ENCODE assay signal across 10 mouse cellular contexts in genomic region chr6:129254949-129255602, GRCm38 (mm10). TPM values are rescaled to one million over a fixed set of nuclear protein-coding genes. Genes with fewer than 3 reads are reported as not detected.
DNase-seq lines count a peak whose midpoint lies in the region; ATAC-seq and TF ChIP-seq lines count a peak whose summit lies in the region.
"Had no signal": no experiment of that assay in that cellular context is flagged by ENCODE, and none has a peak within 500 bp of the region (broad histone marks: within the 10 kb centered on the region; RNA-seq: fewer than 3 reads in every experiment).

No protein-coding gene starts in this region.

- TF ChIP-seq CTCF in midbrain, postnatal 0 days (IDR thresholded peaks at IDR 0.05): peak; percentile 79

- H3K9ac ChIP-seq in hindbrain, embryonic 12.5 days: no peak overlapping the region
- no peak overlapping the region for H3K9ac ChIP-seq in midbrain, postnatal 0 days (replicated peaks; ENCODE audit: low read length, poor library complexity, severe bottlenecking)
- H3K9ac ChIP-seq: limb, embryonic 13.5 days had no signal

- ATAC-seq in hindbrain, embryonic 12.5 days (ENCODE audit: low FRiP score): peak; percentile 54; the same call in 1 of the 2 replicates
- peak; percentile 27; the same call in 1 of the 2 replicates for ATAC-seq in midbrain, postnatal 0 days (ENCODE audit: low FRiP score)

- H3K4me2 ChIP-seq in hindbrain, embryonic 12.5 days (replicated peaks): no peak overlapping the region
- no peak overlapping the region for H3K4me2 ChIP-seq in midbrain, postnatal 0 days (ENCODE audit: low read depth, low read length, poor library complexity, severe bottlenecking)
- H3K4me2 ChIP-seq: limb, embryonic 13.5 days had no signal

- no peak for DNase-seq in hindbrain, embryonic 10.5 days (ENCODE audit: low spot score)
- DNase-seq in CD8-positive naive resting alpha-beta T cell, adult 2 months (ENCODE audit: low read depth in 2 of 2, low spot score in 2 of 2): peak; percentile 32 to 52
- peak; percentile 22 for DNase-seq in c-Kit-negative CD71-positive TER-119-positive erythroid progenitor cells, embryonic 14.5 days (ENCODE audit: low read depth, low spot score)
- peak; percentile 58 for DNase-seq in hindlimb bud, embryonic 11.5 days (ENCODE audit: extremely low spot score, low read depth, low spot score)
- peak; percentile 75 for DNase-seq in midbrain, postnatal 0 days (ENCODE audit: low spot score)
- no peak for DNase-seq in cerebellum, adult 11-12 months
- no peak for DNase-seq in gastrocnemius, postnatal 4 days (ENCODE audit: low spot score in 2 of 2)

- no peak overlapping the region for H3K27ac ChIP-seq in hindbrain, embryonic 12.5 days
- no peak overlapping the region for H3K27ac ChIP-seq in hindbrain, embryonic 10.5 days
- H3K27ac ChIP-seq in midbrain, postnatal 0 days (ENCODE audit: low read depth, low read length): no peak overlapping the region
- H3K27ac ChIP-seq: limb, embryonic 13.5 days had no signal

- no peaks in the 10 kb centered on the region for H3K9me3 ChIP-seq in hindbrain, embryonic 12.5 days (replicated peaks)
- H3K9me3 ChIP-seq in hindbrain, embryonic 10.5 days: no peaks in the 10 kb centered on the region
- H3K9me3 ChIP-seq in midbrain, postnatal 0 days (ENCODE audit: low read length): no peaks in the 10 kb centered on the region
- H3K9me3 ChIP-seq: limb, embryonic 13.5 days had no signal

- no peak overlapping the region for H3K4me3 ChIP-seq in hindbrain, embryonic 12.5 days
- H3K4me3 ChIP-seq in hindbrain, embryonic 10.5 days: no peak overlapping the region
- no peak overlapping the region for H3K4me3 ChIP-seq in midbrain, postnatal 0 days (ENCODE audit: low read depth, low read length)
- H3K4me3 ChIP-seq: limb, embryonic 13.5 days had no signal

- no peaks in the 10 kb centered on the region for H3K4me1 ChIP-seq in hindbrain, embryonic 12.5 days
- H3K4me1 ChIP-seq in hindbrain, embryonic 10.5 days (replicated peaks): no peaks in the 10 kb centered on the region
- H3K4me1 ChIP-seq in midbrain, postnatal 0 days (ENCODE audit: insufficient read depth, low read length): no peaks in the 10 kb centered on the region
- H3K4me1 ChIP-seq: limb, embryonic 13.5 days had no signal

- H3K27me3 ChIP-seq in hindbrain, embryonic 12.5 days: no peaks in the 10 kb centered on the region
- H3K27me3 ChIP-seq in hindbrain, embryonic 10.5 days (ENCODE audit: insufficient read depth, poor library complexity, severe bottlenecking): no peaks in the 10 kb centered on the region
- no peaks in the 10 kb centered on the region for H3K27me3 ChIP-seq in midbrain, postnatal 0 days (ENCODE audit: insufficient read depth, low read length)
- H3K27me3 ChIP-seq: limb, embryonic 13.5 days had no signal

- H3K36me3 ChIP-seq in hindbrain, embryonic 12.5 days: no peaks in the 10 kb centered on the region
- no peaks in the 10 kb centered on the region for H3K36me3 ChIP-seq in hindbrain, embryonic 10.5 days
- no peaks in the 10 kb centered on the region for H3K36me3 ChIP-seq in midbrain, postnatal 0 days (ENCODE audit: insufficient read depth, low read length)
- H3K36me3 ChIP-seq: limb, embryonic 13.5 days had no signal

- 24% methylated on average over 4 of the region's 4 CpGs for WGBS in hindbrain, embryonic 12.5 days
- WGBS in hindbrain, embryonic 10.5 days: 25% methylated on average over 4 of the region's 4 CpGs
- 21% methylated on average over 4 of the region's 4 CpGs for WGBS in midbrain, postnatal 0 days

RNA-seq across cellular contexts. Expression of gene Cd69, which starts 20.2 kb away (rescaled TPM):
- polyA plus RNA-seq in hindbrain, embryonic 12.5 days (2016; fragmentation: Nextera tagmentation; extraction: Ambion mirVana): 0.22 TPM in 1 of 2 replicates, not detected in the other
- 0.19 TPM in 1 of 2 replicates, not detected in the other for polyA plus RNA-seq in hindbrain, embryonic 10.5 days (2016; fragmentation: Nextera tagmentation; extraction: Ambion mirVana)
- not detected in 2 replicates for total RNA-seq in midbrain, postnatal 0 days (2014; rRNA removed)
- not detected in 2 replicates for polyA plus RNA-seq in midbrain, postnatal 0 days (2015; fragmentation: Nextera tagmentation; extraction: Ambion mirVana)
- total RNA-seq in gastrocnemius, postnatal 4 days (2021): under 1 TPM; 0.18 to 0.34 TPM
- polyA plus RNA-seq: testis, adult 2 months had no signal

Comparison
In these comparisons a context has a peak if more than half of its experiments do, and no peak if none do; other contexts are left out.
1. DNase-seq: peak in CD8-positive naive resting alpha-beta T cell, adult 2 months (2 of 2), c-Kit-negative CD71-positive TER-119-positive erythroid progenitor cells, embryonic 14.5 days (single experiment), hindlimb bud, embryonic 11.5 days (single experiment) and midbrain, postnatal 0 days (single experiment); none in hindbrain, embryonic 10.5 days (single experiment), cerebellum, adult 11-12 months (single experiment) and gastrocnemius, postnatal 4 days (0 of 2).